Comparison of ENCODE assay signal across 14 mouse cellular contexts in genomic region chr14:11577910-11578309, GRCm38 (mm10). TPM values are rescaled to one million over a fixed set of nuclear protein-coding genes. Genes with fewer than 3 reads are reported as not detected.
A peak's percentile ranks its signal among the peaks of the same experiment; 100 is the strongest.
DNase-seq lines count a peak whose midpoint lies in the region; ATAC-seq and TF ChIP-seq lines count a peak whose summit lies in the region.
"Had no signal": no experiment of that assay in that cellular context is flagged by ENCODE, and none has a peak within 500 bp of the region (broad histone marks: within the 10 kb centered on the region; RNA-seq: fewer than 3 reads in every experiment).

No protein-coding gene starts in this region.

- no peak overlapping the region for H3K4me3 ChIP-seq in intestine, embryonic 16.5 days (ENCODE audit: low read length)
- no peak overlapping the region for H3K4me3 ChIP-seq in intestine, postnatal 0 days (ENCODE audit: low read depth, low read length)
- no peak overlapping the region for H3K4me3 ChIP-seq in midbrain, embryonic 12.5 days
- no peak overlapping the region for H3K4me3 ChIP-seq in midbrain, embryonic 16.5 days (ENCODE audit: low read depth, low read length)
- H3K4me3 ChIP-seq in limb, embryonic 10.5 days: no peak overlapping the region
- H3K4me3 ChIP-seq: embryonic facial prominence, embryonic 13.5 days; heart, embryonic 10.5 days; hindbrain, embryonic 13.5 days; intestine, embryonic 15.5 days; limb, embryonic 15.5 days had no signal

- no peak for ATAC-seq in intestine, embryonic 16.5 days
- ATAC-seq in intestine, postnatal 0 days: no peak
- ATAC-seq in midbrain, embryonic 12.5 days (ENCODE audit: low FRiP score, low read depth): peak; percentile 19
- no peak for ATAC-seq in midbrain, embryonic 16.5 days
- ATAC-seq in inflammation-experienced regulatory T-cells, adult 6 months: no peak

- peaks cover 12% of the 10 kb centered on the region for H3K4me1 ChIP-seq in intestine, embryonic 16.5 days (ENCODE audit: control insufficient read depth, insufficient read depth, low read length)
- peaks cover 7% of the 10 kb centered on the region; the same call in 1 of the 2 replicates for H3K4me1 ChIP-seq in intestine, postnatal 0 days (replicated peaks; ENCODE audit: control insufficient read depth, insufficient read depth, low read length)
- H3K4me1 ChIP-seq in midbrain, embryonic 12.5 days: peaks cover 36% of the 10 kb centered on the region
- H3K4me1 ChIP-seq in midbrain, embryonic 16.5 days (ENCODE audit: control insufficient read depth, insufficient read depth, low read length): peaks cover 16% of the 10 kb centered on the region
- H3K4me1 ChIP-seq in limb, embryonic 10.5 days: peaks cover 50% of the 10 kb centered on the region

- no peak for TF ChIP-seq CTCF in intestine, postnatal 0 days (IDR thresholded peaks at IDR 0.05; ENCODE audit: low read depth)

- whole genome bisulfite sequencing in intestine, embryonic 16.5 days: 76% methylated on average over 8 of the region's 8 CpGs
- WGBS in intestine, postnatal 0 days: 76% methylated on average over 8 of the region's 8 CpGs
- WGBS in midbrain, embryonic 12.5 days: 19% methylated on average over 8 of the region's 8 CpGs
- WGBS in midbrain, embryonic 16.5 days: 26% methylated on average over 8 of the region's 8 CpGs
- WGBS in limb, embryonic 10.5 days: 67% methylated on average over 8 of the region's 8 CpGs

- H3K9me3 ChIP-seq in intestine, embryonic 16.5 days (ENCODE audit: control insufficient read depth, low read length): peaks cover 2% of the 10 kb centered on the region; the same call in 1 of the 2 replicates
- no peaks in the 10 kb centered on the region for H3K9me3 ChIP-seq in intestine, postnatal 0 days (ENCODE audit: control insufficient read depth)
- 0 out of 2 replicates have a peak, but pooled peaks cover 4% of the 10 kb centered on the region for H3K9me3 ChIP-seq in midbrain, embryonic 12.5 days
- H3K9me3 ChIP-seq in midbrain, embryonic 16.5 days (replicated peaks; ENCODE audit: control insufficient read depth, low read length, poor library complexity, severe bottlenecking): no peaks in the 10 kb centered on the region; the same call in 1 of the 2 replicates
- H3K9me3 ChIP-seq in limb, embryonic 10.5 days (replicated peaks): no peaks in the 10 kb centered on the region
- H3K9me3 ChIP-seq: embryonic facial prominence, embryonic 13.5 days; heart, embryonic 10.5 days; intestine, embryonic 15.5 days; limb, embryonic 15.5 days had no signal

- H3K9ac ChIP-seq in intestine, embryonic 16.5 days (ENCODE audit: low read depth, low read length): peak overlapping the region; percentile 10; the same call in 1 of the 2 replicates
- H3K9ac ChIP-seq in intestine, postnatal 0 days (ENCODE audit: low read depth, low read length): no peak overlapping the region
- no peak overlapping the region for H3K9ac ChIP-seq in midbrain, embryonic 12.5 days (replicated peaks)
- no peak overlapping the region for H3K9ac ChIP-seq in midbrain, embryonic 16.5 days (ENCODE audit: low read depth, low read length)
- H3K9ac ChIP-seq: embryonic facial prominence, embryonic 13.5 days; intestine, embryonic 15.5 days; limb, embryonic 15.5 days had no signal

- H3K4me2 ChIP-seq in intestine, embryonic 16.5 days (ENCODE audit: low read depth, low read length): no peak overlapping the region
- H3K4me2 ChIP-seq in intestine, postnatal 0 days (replicated peaks; ENCODE audit: low read depth): no peak overlapping the region
- H3K4me2 ChIP-seq in midbrain, embryonic 12.5 days (replicated peaks): peak overlapping the region; percentile 39
- H3K4me2 ChIP-seq in midbrain, embryonic 16.5 days (ENCODE audit: low read length): no peak overlapping the region
- H3K4me2 ChIP-seq: embryonic facial prominence, embryonic 13.5 days; hindbrain, embryonic 13.5 days; intestine, embryonic 15.5 days; limb, embryonic 15.5 days had no signal

- no peaks in the 10 kb centered on the region for H3K27me3 ChIP-seq in intestine, embryonic 16.5 days (replicated peaks; ENCODE audit: control insufficient read depth, insufficient read depth, low read length)
- no peaks in the 10 kb centered on the region for H3K27me3 ChIP-seq in intestine, postnatal 0 days (replicated peaks; ENCODE audit: control insufficient read depth, insufficient read depth, low read length)
- no peaks in the 10 kb centered on the region for H3K27me3 ChIP-seq in midbrain, embryonic 12.5 days
- H3K27me3 ChIP-seq in midbrain, embryonic 16.5 days (ENCODE audit: control insufficient read depth, insufficient read depth, low read depth, low read length): no peaks in the 10 kb centered on the region
- no peaks in the 10 kb centered on the region for H3K27me3 ChIP-seq in limb, embryonic 10.5 days (ENCODE audit: low read depth, poor library complexity, severe bottlenecking)
- H3K27me3 ChIP-seq: embryonic facial prominence, embryonic 13.5 days; hindbrain, embryonic 13.5 days; intestine, embryonic 15.5 days; limb, embryonic 15.5 days had no signal

- no peak for DNase-seq in limb, embryonic 10.5 days (ENCODE audit: low spot score)
- no peak for DNase-seq in cerebellum, postnatal 25 days
- DNase-seq: cerebellum, adult 9-10 months; right cerebral cortex, postnatal 25 days had no signal

- no peaks in the 10 kb centered on the region for H3K36me3 ChIP-seq in intestine, embryonic 16.5 days (ENCODE audit: control insufficient read depth, insufficient read depth, low read length)
- no peaks in the 10 kb centered on the region for H3K36me3 ChIP-seq in intestine, postnatal 0 days (ENCODE audit: control insufficient read depth, insufficient read depth)
- H3K36me3 ChIP-seq in midbrain, embryonic 12.5 days: 0 out of 2 replicates have a peak, but pooled peaks cover 5% of the 10 kb centered on the region
- no peaks in the 10 kb centered on the region for H3K36me3 ChIP-seq in midbrain, embryonic 16.5 days (ENCODE audit: control insufficient read depth, insufficient read depth, low read length)
- peaks cover 6% of the 10 kb centered on the region; the same call in 1 of the 2 replicates for H3K36me3 ChIP-seq in limb, embryonic 10.5 days
- H3K36me3 ChIP-seq: hindbrain, embryonic 13.5 days; intestine, embryonic 15.5 days; limb, embryonic 15.5 days had no signal

- no peak overlapping the region for H3K27ac ChIP-seq in intestine, embryonic 16.5 days (ENCODE audit: low read length)
- H3K27ac ChIP-seq in intestine, postnatal 0 days (ENCODE audit: low read depth, low read length): no peak overlapping the region
- H3K27ac ChIP-seq in midbrain, embryonic 12.5 days (replicated peaks): peak overlapping the region; percentile 36
- H3K27ac ChIP-seq in midbrain, embryonic 16.5 days (ENCODE audit: low read length): no peak overlapping the region
- H3K27ac ChIP-seq in limb, embryonic 10.5 days: peak overlapping the region; percentile 25; the same call in 1 of the 2 replicates
- H3K27ac ChIP-seq: embryonic facial prominence, embryonic 13.5 days; heart, embryonic 10.5 days; hindbrain, embryonic 13.5 days; intestine, embryonic 15.5 days; limb, embryonic 15.5 days had no signal

RNA-seq across cellular contexts. Expression of gene Ptprg, which starts 24.6 kb away (rescaled TPM):
- polyA plus RNA-seq in intestine, embryonic 16.5 days (2015; fragmentation: Nextera tagmentation; extraction: Ambion mirVana): 14.3 and 14.7 TPM in 2 replicates
- 3.7 and 6.9 TPM in 2 replicates for polyA plus RNA-seq in intestine, postnatal 0 days (2015; fragmentation: Nextera tagmentation; extraction: Ambion mirVana)
- 39.9 and 47.4 TPM in 2 replicates for polyA plus RNA-seq in midbrain, embryonic 12.5 days (2016; fragmentation: Nextera tagmentation; extraction: Ambion mirVana)
- polyA plus RNA-seq in midbrain, embryonic 16.5 days (2015; fragmentation: Nextera tagmentation; extraction: Ambion mirVana): 37.6 and 40.6 TPM in 2 replicates
- polyA plus RNA-seq in limb, embryonic 10.5 days (2016; fragmentation: Nextera tagmentation; extraction: Ambion mirVana): 40.3 and 42.8 TPM in 2 replicates
- polyA plus RNA-seq in inflammation-experienced regulatory T-cells, adult 6 months (2017; shearing (Covaris generic)): under 1 TPM in 1 of 3 experiments, not detected in 2; 0.24 TPM

Comparison
In these comparisons a context has a peak if more than half of its experiments do, and no peak if none do; other contexts are left out.
1. H3K27ac ChIP-seq: peak in midbrain, embryonic 12.5 days (single experiment) and limb, embryonic 10.5 days (single experiment); none in intestine, embryonic 16.5 days (single experiment), intestine, postnatal 0 days (single experiment) and midbrain, embryonic 16.5 days (single experiment).